Mouse (Mus musculus) adrenal gland, postnatal 14 days (tissue): Measurements from ENCODE around the gene Vmn1r75. TPM values are rescaled to one million over a fixed set of nuclear protein-coding genes. Genes with fewer than 3 reads are reported as not detected.

Experiments used
- DNase-seq: peaks from one replicate; pipeline ENCODE4 v3.0.0; 2021; ENCODE audit warnings: mixed read lengths
- long read RNA-seq, 2 experiments: library from polyadenylated mRNA; stranded (forward); transcript quantifications; one replicate each; pipeline ENCODE4 v2.0.0; 2021
- total RNA-seq: library from RNA; stranded (reverse); gene quantifications from 2 replicates; pipeline ENCODE4 v1.2.3, GENCODE M21; 2021

Gene Vmn1r75
- total RNA-seq: not detected in 2 replicates
- long read RNA-seq, experiment 1: 0 reads
- long read RNA-seq, experiment 2: 0 reads

DNA sequence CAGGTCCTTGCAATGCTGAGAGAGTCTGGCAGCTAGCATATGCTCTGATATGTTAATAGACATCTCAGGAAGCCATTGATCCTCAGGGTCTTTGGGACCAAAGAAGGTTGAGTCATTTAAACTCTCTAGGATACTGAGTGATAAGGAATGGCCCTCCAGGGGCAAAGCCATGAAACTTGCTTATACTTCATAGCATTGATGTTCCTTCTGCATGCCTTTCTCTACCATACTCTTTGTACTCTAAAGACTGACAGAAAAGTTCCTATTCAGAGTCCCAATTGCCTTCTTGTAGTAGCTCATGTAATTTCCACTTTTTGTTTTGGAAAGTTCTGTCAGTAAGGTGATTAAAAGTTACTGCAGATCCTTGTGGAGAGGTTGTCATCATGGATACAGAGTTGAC lies at the start of gene Vmn1r75:
Vmn1r75 (plus strand) TSS at position 301 of the 400 bp plus-strand sequence.
- no peak for DNase-seq

DNA sequence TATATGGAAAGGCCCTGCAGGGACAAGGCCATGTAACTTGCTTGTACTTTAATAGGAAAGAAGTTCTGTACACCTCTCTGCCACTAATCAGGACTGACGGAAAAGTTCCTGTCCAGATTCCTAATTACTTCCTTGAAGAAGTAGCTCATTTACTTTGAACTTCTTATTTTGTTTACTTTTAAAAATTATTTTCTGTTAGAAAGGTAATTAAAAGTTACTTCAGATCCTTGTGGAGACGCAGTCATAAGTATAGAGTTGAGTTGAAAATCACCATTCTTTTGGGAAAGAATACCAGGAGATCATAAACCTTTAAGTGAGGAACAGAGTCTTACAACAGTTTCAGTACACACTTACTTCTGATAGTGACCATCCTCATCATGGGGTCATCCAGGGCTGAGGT lies 40.8 kb upstream of the Vmn1r75 start, which contains the start of gene Vmn1r74:
Vmn1r74 (plus strand) TSS at position 301 of the 400 bp plus-strand sequence.
- no peak for DNase-seq

Other genes starting within 250 kb of the Vmn1r75 start
- not detected in 2 replicates for gene Vmn1r72, start 194.5 kb upstream of the Vmn1r75 start, total RNA-seq
- gene Vmn1r73, start 144.4 kb upstream of the Vmn1r75 start, total RNA-seq: not detected in 2 replicates
- not detected in 2 replicates for gene Vmn1r74, start 40.6 kb upstream of the Vmn1r75 start, total RNA-seq
- gene Vmn1r76, start 63.6 kb downstream of the Vmn1r75 start, total RNA-seq: not detected in 2 replicates
- not detected in 2 replicates for gene Vmn1r77, start 162.1 kb downstream of the Vmn1r75 start, total RNA-seq